Mouse (Mus musculus): ENCODE data around the gene AC109138.7.

The AC109138.7 gene

GRCm38 (mm10) chr19:4193129-4193528 lies 21.0 kb upstream of the AC109138.7 start:
- no peak for DNase-seq

- DNase-seq, result no peak
Observed at GRCm38 (mm10) chr19:4194021-4194724, 20.0 kb upstream of the AC109138.7 start.

GRCm38 (mm10) chr19:4194776-4195650 lies 19.1 kb upstream of the AC109138.7 start:
- DNase-seq, result no peak

DNA sequence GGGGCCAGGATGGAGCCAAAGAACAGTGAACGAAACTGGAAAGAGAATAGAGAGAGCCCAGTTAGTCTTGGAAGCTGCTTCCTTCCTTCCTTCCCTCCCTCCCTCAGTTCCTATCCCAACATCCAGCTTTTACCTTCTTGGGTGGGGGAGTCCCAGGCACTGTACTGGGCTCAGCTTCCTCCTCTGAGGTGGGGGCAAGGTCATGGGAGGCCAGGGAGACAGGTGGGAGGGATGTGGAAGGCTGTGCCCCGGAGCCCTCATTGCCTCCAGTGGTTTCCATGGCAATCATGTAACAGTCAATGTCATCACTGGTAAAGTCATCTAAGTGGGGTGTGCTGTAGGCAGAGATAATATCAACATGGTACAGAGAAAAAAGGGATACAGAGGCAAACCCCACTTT lies 18.1 kb upstream of the AC109138.7 start:
- no peak for DNase-seq

GRCm38 (mm10) chr19:4196548-4196947 lies 17.6 kb upstream of the AC109138.7 start:
- no peak for DNase-seq

- no peak for DNase-seq
Observed at GRCm38 (mm10) chr19:4197180-4197579, 17.0 kb upstream of the AC109138.7 start.

DNA sequence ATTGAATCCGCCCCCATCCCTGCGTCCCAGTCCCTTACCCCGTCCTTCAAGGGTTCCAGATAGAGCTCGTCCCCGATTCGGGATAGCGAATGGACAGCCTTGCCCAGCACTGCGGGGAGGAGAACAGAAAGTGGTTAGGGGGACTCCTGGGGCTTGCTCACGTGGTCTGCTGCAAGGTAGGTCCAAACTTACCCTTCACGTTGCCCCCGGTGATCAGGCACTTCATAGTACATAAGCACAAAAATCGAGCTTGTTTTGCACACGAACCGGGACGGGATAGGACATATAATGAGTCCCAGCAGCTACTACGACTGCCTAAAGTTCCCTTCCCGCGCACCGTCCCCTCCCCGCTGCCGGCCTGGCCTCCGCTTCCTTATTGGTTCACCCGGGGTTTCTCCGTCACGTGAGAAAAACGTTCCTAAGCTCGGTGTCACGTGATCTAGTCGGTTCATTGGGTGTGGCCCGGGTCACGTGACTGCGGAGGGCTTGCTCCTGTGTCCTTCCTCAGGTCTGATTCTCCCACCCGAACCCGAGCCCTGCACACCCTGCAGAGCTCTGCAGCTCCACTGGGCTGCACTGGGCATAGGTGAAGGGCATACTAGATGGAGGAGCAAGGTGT lies 12.8 kb upstream of the AC109138.7 start, which contains the start of gene Rad9a:
Gene Rad9a, minus strand, starts transcription at position 372 of the 619 bp plus-strand sequence.
- DNase-seq, result peak; percentile 97

DNA sequence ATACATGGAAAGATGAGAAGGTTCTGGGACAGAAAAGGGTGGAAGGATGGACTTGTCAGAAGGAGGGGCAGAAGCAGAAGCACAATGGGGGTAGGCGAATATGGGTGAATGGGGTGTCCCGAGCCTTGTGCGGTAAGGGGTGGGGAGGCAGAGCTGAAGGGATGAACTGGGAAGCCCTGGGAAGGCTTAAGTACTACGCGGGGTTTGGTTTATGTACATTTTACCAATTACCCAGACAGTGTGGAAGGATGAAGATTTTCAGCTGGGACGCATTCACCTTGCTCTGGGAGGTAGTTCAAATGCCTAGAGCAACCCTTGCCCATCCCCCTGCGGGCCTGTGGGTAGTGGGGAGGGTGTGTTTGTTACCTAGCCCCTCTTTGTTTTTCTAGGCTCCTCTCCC lies 12.0 kb upstream of the AC109138.7 start:
- no peak for DNase-seq

DNA sequence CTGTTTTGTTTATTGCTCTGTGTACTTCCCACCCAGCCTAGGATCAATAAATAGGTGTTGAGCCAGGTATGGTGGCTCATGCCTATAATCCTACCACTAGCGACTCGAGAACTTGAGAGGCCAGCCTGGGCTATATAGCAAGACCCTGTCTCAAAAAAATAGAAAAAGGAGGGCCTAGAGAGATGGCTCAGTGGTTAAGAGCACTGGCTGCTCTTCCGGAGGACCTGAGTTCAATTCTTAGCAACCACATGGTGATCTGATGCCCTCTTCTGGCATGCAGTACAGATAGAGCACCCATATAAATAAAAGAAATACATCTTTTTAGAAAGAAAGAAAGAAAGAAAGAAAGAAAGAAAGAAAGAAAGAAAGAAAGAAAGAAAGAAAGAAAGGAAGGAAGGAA lies 11.0 kb upstream of the AC109138.7 start:
- DNase-seq, result no peak

DNA sequence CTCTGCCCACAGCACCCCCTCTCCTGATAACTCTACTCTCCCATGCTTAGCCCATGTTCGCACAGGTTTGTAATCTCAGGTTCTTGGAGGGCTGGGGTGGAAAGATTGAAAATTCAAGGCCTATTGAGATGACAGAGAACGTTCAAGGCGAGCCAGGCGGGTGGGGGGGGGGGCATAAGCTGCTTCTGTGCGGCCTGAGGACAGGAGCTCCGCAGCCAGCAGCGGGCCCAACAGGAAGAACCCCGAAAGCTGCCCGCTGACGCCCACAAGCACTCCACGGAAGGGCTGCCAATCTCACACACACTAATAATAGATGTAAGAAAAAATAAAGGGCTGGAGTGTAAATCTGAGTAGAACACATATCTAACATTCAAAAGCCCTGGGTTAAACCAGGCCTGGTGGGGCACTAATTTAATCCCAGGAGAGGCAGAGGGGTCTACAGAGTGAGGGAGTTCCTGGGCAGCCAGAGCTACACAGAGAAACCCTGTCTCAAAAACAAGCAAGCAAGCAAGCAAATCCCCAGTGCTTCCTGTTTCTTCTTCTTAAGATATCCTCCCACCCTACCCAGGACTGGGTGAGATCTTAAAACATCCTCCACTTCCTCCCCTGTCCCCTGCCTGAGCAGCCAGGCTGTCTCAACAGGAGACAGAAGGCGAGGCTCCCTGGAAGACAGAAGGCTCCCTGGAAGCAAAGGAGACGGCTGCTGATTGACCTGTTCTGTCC lies 10.4 kb upstream of the AC109138.7 start:
- DNase-seq, result no peak

- no peak for DNase-seq
Observed at GRCm38 (mm10) chr19:4204889-4205288, 9.3 kb upstream of the AC109138.7 start.

DNA sequence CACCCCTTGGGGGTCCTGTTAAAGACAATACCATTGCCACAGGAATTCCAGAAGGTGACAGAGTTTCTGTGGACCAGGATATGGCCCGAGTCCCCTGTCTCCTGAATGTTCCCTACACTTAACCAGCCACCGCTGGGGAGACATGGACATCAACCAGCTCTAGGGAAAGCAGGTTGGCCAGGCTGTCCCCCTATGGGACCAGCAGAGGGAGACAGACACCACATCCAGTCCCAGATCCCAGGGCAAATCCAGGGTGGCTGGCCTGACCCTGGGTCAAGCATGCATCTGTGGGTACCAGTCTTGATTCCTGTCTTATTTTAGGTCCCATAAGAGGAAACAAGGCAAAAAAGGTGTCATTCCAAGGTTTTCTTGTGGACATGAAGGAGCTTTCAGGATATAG lies 7.2 kb upstream of the AC109138.7 start:
- peak; percentile 82 for DNase-seq

DNA sequence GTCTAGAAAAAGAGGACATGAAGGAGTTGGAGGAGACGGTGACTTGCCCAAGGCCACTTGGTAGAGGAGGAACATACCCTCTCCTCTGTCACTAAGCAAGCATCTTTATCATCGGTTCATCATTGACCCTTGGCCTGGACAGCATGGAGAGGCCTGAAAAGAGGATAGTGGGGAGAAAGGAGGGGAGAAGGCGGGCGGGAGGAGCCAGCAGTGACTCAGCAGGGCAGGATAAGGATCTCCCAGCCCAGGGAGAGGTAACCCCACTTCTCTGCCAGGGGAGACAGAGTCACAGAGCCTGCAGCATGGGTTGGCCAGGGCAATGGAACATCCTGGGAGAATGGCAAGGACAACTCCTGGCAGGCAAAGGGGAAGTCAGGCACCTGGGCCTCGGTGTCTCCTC lies 5.6 kb upstream of the AC109138.7 start:
- DNase-seq, result no peak

DNA sequence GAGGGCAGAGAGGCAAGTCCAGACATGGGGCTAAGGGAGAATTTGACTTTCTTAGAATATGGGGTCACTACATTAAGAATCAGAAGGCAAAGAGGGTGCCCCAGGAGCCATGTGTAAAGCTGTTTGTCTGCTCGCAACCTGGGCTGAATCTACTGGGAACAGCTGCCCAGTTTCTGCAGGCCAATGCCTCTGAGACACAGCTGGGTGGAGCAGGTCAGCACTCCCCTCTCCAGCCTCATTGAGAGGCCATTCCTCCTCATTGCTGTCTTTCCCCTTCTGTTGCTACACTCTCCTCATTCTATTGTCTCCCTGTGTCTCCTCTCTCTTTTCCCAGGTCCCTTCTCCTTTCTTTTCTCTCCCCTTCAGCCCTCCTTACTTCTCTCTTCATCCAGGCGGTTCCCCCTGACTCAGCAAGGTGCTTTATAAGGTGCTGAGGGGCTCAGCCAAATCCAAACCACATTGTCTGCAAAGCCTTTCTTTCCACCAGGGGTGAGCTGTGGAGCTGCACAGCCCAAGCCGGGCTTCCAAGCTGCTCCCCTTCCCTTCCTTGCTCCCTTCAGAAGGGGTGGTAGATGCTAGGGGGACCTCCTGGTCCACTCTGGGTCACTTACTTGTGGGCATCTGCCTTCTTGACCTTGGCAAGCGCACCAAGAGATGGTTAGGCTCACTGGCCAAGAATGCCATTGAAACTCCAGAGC lies 2.1 kb upstream of the AC109138.7 start:
- DNase-seq, result no peak

- DNase-seq, result no peak
Observed at GRCm38 (mm10) chr19:4213524-4213974, 608 bp upstream of the AC109138.7 start.

- DNase-seq, result no peak
Observed at GRCm38 (mm10) chr19:4214771-4215450, 754 bp downstream of the AC109138.7 start.

- DNase-seq, result no peak
Observed at GRCm38 (mm10) chr19:4215451-4215840, 1.3 kb downstream of the AC109138.7 start.

DNA sequence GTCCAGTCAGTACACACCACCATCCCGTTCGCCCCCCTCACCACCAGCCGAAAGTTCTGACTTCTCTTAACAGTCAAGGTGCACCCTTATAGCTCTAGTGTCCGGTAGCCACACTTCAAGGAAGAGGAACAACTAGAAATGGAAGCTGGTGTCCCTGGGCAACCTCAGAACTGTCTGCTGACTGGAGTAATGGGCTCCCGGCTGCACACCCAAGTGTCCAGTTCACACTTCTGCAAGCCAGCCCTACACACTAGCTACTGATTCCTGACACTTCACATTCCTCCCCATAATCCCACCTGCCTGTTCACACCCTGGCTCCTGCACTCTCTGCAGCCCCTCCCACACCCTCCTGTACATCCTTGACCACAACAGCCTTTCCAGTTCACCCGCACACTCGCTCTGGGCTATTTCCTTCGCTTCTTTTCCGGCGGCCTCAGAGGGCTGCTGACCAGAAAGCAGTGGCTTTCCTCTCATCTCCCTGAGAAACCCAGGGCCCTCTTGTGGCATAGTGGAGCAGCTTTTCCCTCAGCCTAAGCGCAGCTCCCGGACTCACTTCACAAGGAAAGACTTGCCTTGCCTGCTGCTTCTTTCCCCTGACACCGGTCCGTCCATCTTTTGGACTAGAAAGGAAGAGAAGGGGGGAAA lies 2.0 kb downstream of the AC109138.7 start:
- DNase-seq, result peak; percentile 61

GRCm38 (mm10) chr19:4217140-4217539 lies 3.0 kb downstream of the AC109138.7 start:
- no peak for DNase-seq

- DNase-seq, result no peak
Observed at GRCm38 (mm10) chr19:4217855-4218254, 3.7 kb downstream of the AC109138.7 start.

- no peak for DNase-seq
Observed at GRCm38 (mm10) chr19:4218293-4218692, 4.1 kb downstream of the AC109138.7 start.
